Mouse (Mus musculus) adrenal gland, postnatal 10 days (tissue): Measurements from ENCODE around the gene Bak1. TPM values are rescaled to one million over a fixed set of nuclear protein-coding genes. Genes with fewer than 3 reads are reported as not detected.

ENCODE experiments used
- DNase-seq: peaks from one replicate; pipeline ENCODE4 v3.0.0; 2021; ENCODE audit warnings: mixed read lengths
- long read RNA-seq, 2 experiments: library from polyadenylated mRNA; stranded (forward); transcript quantifications; one replicate each; pipeline ENCODE4 v2.0.0; 2021
- total RNA-seq, 2 experiments: library from RNA; stranded (reverse); gene quantifications; 2 replicates each; pipeline ENCODE4 v1.2.3; 2021

Gene Bak1
- total RNA-seq: 10 to 100 TPM; 35.4 to 42.4 TPM
- long read RNA-seq, experiment 1, partial matches to known transcripts: 0 of 4 reads
- long read RNA-seq, experiment 1, other reads (novel, unspliced or antisense): 4 of 4 reads
- long read RNA-seq, experiment 2, partial matches to known transcripts: 0 of 2 reads
- long read RNA-seq, experiment 2, other reads (novel, unspliced or antisense): 2 of 2 reads

DNA sequence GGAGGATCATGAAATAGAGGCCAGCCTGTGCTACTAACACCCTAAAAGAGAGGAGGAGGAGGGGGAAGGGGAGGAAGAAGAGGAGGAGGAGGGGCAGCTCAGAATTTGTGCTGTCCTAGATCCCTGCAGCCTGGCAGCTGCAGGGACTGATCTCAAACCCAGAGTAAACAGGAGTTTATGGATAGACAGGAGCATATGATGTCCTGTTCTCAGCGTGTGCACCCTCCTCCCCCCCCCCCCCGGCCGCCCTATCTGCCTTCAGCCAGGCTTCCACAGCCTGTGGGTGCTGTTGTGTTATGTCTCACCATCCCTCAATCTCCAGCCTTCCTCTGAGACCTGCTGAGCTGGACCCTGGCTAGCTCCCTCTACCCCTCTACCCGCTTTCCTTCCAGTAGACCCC is at the start of gene Bak1:
TSS of gene Bak1 (minus strand) at position 101 of the 400 bp plus-strand sequence.
- no peak for DNase-seq

DNA sequence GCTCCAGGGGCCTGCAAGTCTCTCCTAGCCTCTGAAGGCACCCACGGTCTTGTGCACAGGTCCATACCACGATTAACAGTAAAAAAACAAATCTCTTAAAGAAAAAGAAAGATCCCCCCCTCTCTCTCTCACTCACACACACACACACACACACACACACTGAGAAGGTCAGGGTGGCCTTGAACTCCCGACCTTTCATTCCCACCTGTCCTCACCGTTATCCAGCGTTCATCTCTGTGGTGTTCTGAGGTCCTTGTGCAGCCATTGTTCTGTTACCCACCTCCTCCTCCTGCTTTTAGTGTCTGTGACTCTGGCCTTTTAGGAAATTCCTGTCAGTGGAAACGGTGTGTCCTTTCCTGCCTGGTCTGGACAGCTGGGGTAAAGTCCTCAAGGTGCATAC is 49.7 kb upstream of the Bak1 start:
- no peak for DNase-seq

DNA sequence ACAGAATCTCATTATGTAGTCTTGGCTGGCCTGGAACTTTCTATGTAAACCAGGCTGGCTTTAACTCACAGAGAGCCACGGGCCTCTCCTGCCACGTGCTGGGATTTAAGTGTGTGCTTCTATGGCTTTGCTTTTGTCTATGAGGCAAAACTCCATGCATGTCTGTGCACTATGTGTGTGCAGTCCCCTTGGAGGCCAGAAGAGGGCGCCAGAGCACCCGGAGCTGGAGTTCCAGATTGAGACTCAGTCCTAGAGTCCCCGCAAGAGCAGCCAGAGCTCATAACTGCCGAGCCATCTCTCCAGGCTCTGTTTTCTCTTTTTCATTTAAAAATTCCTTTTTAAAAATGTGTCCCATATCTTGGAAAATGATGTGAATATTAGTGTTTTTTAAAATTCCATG is 49.1 kb upstream of the Bak1 start:
- no peak for DNase-seq

DNA sequence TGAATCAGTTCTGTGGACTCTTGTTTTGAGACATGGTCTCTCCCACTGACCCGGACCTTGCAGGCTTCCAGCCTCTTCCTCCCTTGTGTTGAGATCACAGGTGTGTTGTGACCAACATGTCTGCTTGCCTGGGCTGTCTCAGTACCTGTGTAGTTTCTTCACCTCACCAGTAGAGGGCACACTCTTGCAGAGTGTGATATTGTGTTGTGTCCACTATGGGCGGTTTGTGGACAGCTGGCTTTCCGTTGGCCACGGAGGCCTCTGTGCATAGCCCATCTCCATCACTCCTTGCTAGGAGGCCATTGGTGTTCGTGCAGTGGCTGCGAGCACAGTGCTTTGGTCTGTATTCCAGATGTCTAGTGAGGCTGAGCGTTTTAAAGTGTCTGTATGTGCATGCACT is 48.3 kb upstream of the Bak1 start:
- no peak for DNase-seq

DNA sequence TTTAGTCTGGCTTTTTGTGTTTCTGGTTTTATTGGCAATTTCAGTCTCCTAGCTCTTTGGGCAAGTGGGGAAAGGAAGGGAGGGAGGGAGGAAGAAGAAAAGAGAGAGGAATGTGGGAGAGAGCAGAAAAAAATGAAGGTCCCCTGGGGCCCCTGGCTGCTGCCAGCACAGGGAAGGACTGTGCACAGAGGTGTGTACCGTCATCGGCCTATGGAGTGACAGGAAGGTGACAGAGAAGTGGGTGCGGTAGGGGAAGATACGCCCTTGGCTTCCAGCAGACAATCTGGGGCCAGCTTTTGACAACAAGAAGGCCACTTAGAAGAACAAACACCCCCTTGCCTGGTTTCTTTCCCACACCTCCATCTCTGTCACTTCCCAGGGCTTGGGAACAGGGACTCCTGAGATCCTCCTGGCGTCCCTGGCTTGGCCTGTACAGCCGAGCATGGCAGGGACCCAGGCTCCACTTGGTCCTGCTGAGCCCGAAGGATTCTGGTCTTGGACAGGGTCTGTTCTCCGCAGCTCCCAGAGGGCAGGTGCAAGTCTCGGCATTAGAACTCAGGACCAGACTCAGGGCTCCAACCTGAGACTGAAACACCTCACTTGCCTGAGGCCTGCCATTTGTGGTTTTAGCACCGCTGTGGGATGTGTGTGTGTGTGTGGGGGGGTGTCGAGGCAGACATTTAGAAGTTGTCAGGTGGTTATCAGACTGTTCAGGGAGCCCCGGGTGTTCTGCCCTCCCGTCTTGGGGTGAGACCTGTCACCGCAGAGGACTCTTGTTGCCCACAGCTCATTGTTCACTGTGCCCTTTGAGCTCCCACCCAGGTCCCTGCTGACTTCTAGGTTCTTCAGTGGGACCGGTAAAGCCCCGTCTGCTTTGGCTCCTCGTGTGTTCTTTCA is 46.3 kb upstream of the Bak1 start:
- no peak for DNase-seq

DNA sequence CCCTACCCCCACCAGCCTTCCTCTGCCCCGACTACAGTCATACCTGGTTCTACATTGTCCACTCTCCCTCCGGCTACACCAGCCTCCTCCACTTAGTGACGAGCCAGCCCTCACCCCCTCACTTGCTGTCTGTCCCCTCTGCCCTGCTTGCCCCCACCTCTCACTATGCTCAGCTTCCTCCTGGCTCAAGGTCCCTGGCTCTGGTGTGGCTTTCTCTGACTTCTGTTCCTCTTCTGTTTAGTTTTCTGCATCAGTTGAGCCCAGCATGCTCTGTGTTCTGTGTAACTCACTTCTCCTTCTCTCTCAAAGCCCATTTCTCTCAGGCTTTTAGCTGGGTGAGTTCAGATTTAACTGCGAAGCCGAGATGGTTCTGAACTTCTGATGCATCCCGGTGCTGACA is 45.4 kb upstream of the Bak1 start:
- DNase-seq: no peak

DNA sequence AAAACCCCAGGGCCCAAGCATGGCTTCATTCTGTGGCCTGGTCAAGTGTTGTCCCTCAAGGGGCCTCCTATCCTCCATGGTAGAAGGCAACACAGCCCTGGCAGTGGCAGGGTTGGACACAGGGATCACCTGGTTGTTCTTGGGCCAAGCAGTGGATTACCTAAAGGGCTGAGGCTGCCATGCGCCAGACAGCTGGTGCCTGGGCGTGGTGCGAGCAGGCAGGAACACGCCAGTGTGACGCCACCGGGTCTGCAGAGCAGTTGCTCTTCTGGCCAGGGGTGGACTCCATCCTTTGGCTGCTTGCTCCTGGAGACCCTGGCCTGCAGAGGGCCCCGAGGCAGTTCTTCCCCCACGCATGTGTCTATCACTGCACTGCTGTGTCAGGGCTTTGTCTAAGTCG is 45.0 kb upstream of the Bak1 start:
- no peak for DNase-seq

DNA sequence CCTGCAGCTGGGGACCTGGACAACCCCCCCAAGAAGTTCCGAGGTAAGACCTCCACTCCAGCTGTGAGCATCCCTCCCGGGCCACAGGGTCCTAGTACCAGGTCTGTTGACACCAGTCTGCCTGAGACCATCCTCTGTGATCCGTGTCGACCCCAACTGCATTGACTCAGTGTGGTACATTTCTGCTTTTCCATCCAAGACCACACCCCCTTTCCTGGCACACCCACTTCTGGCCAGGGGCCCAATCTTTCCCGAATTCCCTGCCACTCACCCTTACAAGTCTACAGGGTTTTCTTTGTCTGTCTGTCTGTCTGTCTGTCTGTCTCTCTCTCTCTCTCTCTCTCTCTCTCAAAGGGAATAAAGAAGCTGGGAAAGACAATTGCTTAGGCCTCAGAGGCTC is 44.3 kb upstream of the Bak1 start:
- no peak for DNase-seq

DNA sequence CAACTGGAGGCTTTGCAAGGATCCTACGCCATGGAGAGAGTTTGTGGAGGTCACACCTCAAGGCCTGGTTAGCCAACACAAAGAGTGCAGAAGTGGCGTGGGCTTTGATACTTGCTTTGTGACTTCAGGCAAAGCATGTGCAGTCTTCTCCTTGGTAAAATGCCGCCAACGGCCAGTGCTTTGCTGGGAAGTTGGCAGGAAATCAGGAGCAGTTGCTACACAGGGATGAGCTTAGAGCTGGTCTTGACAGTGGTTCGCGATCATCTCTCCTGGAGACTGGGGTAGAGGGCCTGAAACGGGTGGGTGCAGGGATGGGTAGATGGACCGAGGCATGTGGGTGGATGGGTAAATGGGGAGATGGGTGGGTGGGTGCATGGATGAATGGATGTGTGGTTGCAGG is 43.6 kb upstream of the Bak1 start:
- DNase-seq: no peak

DNA sequence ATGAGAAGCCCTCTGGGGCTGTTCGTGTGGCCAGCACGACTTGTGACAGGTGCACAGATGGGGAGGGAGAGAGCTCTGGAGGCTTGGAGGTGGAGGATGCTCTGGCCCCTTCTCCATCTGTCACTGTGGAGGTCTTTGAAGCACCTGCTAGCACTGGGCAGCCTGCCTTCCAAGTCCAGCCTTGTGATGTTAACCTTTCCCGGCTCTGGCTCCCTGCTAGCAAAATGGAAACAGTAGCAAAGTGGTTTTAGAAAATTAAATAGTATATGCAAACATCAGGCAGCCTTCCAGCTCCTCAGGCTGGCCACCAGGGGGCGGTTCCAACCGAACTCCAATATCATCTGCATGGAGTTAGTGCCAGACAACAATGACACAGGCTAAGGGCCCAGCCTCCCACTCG is 42.8 kb upstream of the Bak1 start:
- DNase-seq: peak; percentile 69

DNA sequence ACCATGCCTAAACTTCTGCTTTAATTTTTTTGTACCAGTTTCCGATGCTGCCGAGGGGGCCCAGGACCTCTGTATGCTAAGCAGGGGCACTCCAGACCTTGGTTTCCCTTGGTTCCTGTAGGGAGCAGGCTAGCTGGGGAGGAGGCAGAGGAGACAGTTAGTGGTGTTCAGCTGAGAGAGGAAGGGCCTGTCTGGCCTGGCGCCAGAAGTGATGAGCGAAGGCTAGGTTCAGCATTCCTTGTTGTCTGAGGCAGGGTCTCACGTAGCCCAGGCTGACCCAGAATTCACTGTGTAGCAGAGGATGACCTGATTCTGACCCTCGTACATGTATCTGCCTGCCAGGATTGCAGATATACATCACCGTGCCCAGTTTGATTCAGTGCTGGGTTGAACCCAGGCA is 42.1 kb upstream of the Bak1 start:
- no peak for DNase-seq

DNA sequence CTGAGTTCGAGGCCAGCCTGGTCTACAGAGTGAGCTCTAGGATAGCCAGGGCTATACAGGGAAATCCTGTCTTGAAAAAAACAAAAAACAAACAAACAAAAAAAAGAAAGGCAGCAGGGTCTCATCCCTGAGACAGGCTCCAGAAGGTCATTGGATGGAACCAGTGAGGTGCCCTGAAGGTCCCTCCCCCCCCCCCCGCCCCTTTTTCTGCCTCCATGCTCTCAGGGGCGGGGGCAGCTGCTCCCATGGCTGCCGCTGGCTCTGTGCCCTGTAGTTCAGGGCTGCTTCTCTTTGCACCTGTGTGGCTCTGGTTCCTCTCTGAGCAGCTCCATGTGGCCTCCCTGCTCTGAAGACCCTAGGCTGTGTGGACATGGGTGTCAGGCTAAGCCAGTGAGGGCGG is 40.3 kb upstream of the Bak1 start:
- no peak for DNase-seq

DNA sequence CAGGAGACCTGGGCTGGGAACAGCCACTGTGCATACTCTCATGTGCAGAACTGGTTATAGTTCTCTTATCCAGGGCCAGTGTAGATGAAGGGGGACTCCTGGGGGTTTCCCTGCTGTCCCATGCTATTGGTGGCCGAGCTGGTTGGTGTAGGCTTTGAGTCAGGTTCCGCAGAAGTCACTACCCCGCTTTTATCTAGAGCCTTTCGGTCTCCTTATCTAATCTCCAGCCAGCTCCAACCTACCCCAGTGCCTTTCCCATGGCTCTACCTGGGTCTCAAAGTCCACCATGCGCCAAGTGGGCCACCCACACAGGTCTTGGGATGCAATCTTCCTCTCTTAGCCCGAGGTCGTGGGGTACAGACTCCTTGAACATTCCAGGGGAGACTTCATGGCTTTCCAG is 37.3 kb upstream of the Bak1 start:
- no peak for DNase-seq

DNA sequence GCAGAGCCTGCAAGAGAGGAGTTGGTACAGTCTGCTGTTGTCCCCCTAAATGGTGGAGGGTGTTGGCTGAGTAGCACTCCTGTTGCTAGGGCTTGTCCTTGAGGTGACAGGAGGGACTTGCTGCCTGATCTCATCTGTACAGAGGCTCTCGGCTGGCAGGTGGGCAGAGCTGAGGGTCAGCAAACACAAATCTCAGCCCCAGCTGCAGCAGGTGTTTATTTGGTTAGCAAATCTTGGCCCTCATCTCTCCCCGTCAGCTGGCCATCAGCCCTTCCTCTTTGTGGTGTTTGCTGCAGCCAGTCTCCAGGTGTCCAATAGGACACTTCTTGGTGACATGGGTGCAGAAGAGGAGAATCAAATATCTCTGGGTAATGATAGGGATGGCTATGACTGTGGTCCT is 35.4 kb upstream of the Bak1 start:
- no peak for DNase-seq

DNA sequence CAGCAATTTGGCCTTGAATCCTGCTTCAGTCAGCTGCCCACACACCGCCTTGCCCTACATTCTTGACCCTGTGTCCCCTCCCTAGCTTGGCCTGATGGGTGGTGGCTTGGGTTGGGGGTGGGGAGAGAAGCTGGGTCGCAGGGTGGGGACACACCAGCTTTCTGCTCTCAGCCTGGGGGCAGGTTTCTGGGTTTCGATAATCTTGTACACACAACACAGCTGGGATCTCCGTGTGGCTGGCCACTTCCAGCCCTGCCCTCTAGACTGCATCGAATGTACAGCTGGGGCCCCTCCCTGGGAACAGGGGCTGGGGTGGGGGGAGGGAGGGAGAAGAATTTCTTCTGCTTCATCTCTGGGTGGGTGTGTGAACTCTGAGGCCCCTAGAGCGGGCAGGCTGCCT is 34.9 kb upstream of the Bak1 start:
- DNase-seq: no peak

DNA sequence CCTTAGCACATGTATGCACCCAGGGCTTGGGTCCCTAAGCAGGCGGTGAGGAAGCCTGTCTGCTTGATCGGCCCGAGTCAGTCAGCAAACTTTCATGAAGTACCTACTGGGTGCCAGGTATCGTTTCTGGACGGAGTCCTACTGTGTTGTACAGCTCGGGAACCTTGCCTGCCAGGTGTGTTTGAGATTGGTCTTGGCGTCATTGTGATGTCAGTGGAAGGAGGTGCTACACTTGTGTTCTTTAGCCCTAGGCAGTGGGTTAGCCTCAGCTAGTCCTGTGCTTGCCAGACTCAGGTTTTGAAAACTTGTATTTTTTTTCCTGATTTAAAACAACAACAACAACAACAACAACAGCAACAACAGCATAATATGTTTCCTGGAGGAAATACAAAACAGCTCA is 33.9 kb upstream of the Bak1 start:
- DNase-seq: no peak

DNA sequence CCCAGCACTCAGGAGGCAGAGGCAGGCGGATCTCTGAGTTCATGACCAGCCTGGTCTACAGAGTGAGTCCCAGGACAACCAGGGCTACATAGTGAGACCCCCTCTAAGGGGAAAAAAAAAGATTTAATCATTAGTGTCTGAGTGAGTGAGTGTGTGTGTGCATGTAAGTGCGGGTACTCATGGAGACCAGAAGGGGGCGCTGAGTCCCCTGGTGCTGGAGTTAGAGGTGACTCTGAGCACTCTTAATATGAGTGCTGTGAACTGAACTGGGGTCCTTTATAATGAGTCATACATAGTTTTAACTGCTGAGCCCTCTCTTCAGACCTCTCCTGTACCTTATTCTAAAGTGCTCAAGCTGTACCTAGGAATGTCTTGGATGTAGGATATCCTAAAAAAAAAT is 32.9 kb upstream of the Bak1 start:
- DNase-seq: no peak

DNA sequence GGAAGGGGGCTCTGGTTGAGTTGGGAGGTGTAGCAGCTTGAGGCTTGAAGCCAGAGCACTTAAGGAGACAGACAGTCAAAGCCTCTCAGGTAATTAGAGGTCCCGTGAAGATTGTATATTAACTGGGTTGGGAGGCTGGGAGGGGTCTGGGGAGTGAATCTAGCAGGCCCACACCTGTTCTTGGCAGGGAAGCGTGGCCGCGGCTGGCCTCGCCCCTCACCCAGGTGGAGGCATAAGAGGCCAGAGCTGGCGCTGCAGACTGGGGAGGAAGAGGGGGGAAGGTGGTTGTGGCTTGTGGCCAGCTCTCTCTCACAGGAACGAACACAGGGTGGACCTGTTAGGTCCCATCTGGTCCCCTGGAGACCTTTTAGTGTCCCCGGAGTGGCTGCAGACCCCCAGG is 31.9 kb upstream of the Bak1 start:
- no peak for DNase-seq

DNA sequence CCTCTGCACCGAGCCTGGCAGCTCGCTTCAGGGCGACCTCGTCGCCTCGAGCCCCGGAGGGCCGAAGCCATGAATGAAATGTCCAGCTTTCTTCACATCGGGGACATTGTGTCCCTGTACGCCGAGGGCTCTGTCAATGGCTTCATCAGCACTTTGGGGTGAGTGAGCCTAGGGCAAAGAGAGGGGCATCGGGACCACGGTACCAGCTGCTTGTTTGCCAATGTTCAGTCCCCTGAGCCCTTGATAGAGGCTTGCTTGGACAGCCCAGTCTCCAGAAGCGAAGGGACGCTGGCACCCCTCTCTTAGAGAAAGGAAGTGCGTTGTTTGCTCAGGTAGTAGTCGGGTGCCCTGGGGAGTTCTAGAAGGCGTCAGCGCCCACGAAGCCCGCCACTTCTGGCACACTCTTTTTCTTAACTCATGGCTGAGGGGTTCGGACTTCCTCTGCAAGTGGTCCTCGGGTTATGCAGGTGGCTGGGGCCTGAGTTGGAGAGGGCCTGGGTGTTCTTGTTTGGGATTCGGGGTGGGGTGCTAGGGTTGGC is 28.8 kb upstream of the Bak1 start:
- DNase-seq: no peak

DNA sequence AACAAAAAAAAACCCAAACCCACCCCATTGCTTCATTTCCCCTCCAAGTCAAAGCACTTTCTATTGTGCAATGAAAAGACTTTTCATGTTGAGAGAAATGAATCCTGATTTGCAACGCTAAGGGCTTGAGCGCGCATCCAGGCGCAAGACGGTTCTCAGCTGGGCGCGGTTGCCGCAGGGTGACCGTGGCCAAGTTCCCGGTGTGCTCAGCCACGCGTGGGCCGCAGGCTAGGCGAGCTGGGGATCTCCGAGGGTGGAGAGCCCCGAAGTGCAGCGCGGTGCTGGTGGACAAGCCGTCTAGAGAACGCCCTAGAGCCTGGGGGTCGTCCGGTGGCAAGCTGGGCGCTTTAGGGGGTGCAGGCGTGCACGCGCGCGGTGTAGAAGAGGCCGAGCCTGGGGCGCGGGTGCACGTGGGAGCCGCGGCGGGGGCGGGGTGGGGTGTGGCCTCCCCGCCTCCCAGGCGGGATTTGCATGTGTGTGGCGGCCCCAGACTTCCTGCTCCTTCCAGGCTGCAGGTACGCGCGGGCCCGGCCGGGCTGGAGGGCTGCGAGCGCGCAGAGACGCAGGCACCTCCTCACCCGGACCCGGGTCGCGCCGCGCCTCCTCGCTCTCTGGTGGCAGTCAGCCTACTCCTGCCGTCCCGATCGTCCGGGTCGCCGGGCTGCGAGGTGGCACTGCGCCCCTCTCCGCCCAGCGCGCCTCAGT is 28.2 kb upstream of the Bak1 start, which contains the start of gene Itpr3:
TSS of gene Itpr3 (plus strand) at position 493 of the 705 bp plus-strand sequence.
- DNase-seq: peak; percentile 86

DNA sequence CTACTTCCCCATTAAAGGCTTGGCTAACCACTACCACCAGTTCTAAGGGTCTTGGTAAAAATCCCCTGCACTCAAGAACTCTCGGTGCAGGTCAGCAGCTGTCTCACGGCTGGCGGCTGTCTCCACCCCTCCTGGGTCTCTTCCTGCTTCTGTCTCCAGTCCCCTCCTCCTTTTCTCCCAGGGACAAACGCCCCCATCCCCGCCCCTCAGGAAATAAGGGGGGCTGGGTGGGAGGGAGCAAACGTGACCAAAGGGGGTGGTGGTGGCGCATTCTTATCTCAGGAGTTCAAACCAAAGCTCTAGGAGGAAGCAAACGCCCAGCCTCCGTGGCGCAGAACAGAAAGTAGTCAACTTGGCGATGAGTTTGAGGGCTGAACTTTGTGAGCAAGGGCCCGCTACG is 27.4 kb upstream of the Bak1 start:
- peak; percentile 77 for DNase-seq

DNA sequence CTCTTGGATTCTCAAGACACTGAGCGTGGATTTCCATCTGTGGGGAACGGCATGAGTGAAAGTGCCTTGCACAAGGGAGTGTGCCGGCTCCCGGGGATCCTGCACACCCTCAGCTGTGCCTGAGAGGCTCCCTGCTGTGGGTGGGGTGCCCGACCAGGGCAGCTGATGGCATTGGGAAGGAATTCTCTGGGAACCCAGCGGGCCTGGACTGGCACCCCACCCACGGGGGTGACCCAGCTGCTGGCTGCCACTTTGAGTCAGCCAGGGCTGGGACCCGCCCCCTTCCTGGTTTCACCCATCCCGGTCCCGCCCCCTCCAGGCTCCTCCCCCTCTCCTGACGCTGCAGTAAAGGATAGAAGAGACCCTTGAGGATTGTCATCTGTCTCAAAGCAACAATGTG is 22.7 kb upstream of the Bak1 start:
- peak; percentile 72 for DNase-seq

DNA sequence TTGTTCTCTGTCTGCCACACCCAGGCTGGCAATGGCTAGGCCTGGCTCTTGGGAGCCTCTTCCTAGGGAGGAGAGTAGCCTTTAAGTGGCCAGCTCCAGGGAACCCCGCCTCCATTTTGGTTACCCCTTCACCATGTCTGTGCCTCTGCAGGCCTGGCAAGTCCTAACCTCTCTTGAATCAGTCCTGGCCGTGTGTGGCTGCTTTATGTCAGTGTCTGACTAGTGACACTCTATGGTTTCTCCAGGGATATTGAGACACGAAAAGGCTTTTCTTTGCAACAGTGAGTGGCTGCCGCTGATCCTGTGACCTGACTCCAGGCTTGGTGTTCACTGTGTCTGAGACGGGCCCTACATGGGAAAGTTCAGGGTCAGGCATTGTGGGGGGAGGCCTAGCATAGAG is 22.0 kb upstream of the Bak1 start:
- DNase-seq: no peak
